Mouse (Mus musculus) frontal cortex, adult 2 months (tissue): Measurements from ENCODE around the gene Cbln1. TPM values are rescaled to one million over a fixed set of nuclear protein-coding genes. Genes with fewer than 3 reads are reported as not detected.

Source experiments
- polyA plus RNA-seq: library from polyadenylated mRNA; depleted of rRNA; stranded (reverse); fragments of >200 nt; gene quantifications from 2 replicates; pipeline ENCODE4 v1.2.3, GENCODE M21; 2012; rRNA removed

Gene Cbln1
- polyA plus RNA-seq, 1 experiment = 26.0 TPM

Other genes with a start within 250 kb of the Cbln1 start
- not detected in 2 replicates for gene 4933402J07Rik, start 91.2 kb upstream of the Cbln1 start, polyA plus RNA-seq